Mouse (Mus musculus) forebrain, embryonic 12.5 days (tissue): Measurements from ENCODE around the gene Ambp. TPM values are rescaled to one million over a fixed set of nuclear protein-coding genes. Genes with fewer than 3 reads are reported as not detected.
A peak's percentile ranks its signal among the peaks of the same experiment; 100 is the strongest.

Experiments
- ATAC-seq: fragments of 200-750 bp; cut with Nextera tagmentation; 2 replicates; pipeline ENCODE4 v1.8.0; 2017; ENCODE audit warnings: moderate TSS enrichment; ENCODE audit not compliant: low FRiP score
- H3K27ac ChIP-seq: fragments of 300-500 bp; sonication (generic); 2 replicates; pipeline ENCODE4 v1.5.1; 2016; ENCODE audit warnings: mild to moderate bottlenecking
- H3K27me3 ChIP-seq: fragments of 300-500 bp; sonication (generic); 2 replicates; pipeline ENCODE4 v1.6.1; 2016; ENCODE audit warnings: mild to moderate bottlenecking
- H3K36me3 ChIP-seq: fragments of 300-500 bp; sonication (generic); replicated peaks from 2 replicates; pipeline ENCODE4 v1.6.1; 2016; ENCODE audit warnings: mild to moderate bottlenecking
- H3K4me1 ChIP-seq: fragments of 300-500 bp; sonication (generic); 2 replicates; pipeline ENCODE4 v1.6.1; 2016
- H3K4me2 ChIP-seq: fragments of 300-500 bp; sonication (generic); 2 replicates; pipeline ENCODE4 v1.6.1; 2016; ENCODE audit warnings: mild to moderate bottlenecking, moderate library complexity
- H3K4me3 ChIP-seq: fragments of 300-500 bp; sonication (generic); replicated peaks from 2 replicates; pipeline ENCODE4 v1.5.1; 2016; ENCODE audit warnings: mild to moderate bottlenecking
- H3K9ac ChIP-seq: fragments of 300-500 bp; sonication (generic); 2 replicates; pipeline ENCODE4 v1.6.1; 2016; ENCODE audit warnings: mild to moderate bottlenecking
- H3K9me3 ChIP-seq: fragments of 300-500 bp; sonication (generic); 2 replicates; pipeline ENCODE4 v1.6.1; 2016
- WGBS: fragments of 180-500 bp; shearing (Covaris S2); methylation state at CpG from one replicate; pipeline ENCODE4 v1.1.7; 2016; 5-methylcytosine and 5-hydroxymethylcytosine counted together
- polyA plus RNA-seq: library from polyadenylated mRNA; unstranded; fragments of >200 nt; fragmentation: Nextera tagmentation; extraction: Ambion mirVana; gene quantifications from 2 replicates; pipeline ENCODE4 v1.2.1, GENCODE M21; 2016

Ambp gene
- polyA plus RNA-seq, result not detected in 2 replicates

GRCm38 (mm10) chr4:63154699-63155098 lies at the start of gene Ambp:
Gene Ambp, minus strand, starts transcription at chr4:63154799.
- Histone ChIP-seq H3K9me3 (no peaks in the 10 kb centered on the region), H3K27ac (no peak within 1 kb of the TSS), H3K36me3 (no peaks in the 10 kb centered on the region), H3K4me1 (no peaks in the 10 kb centered on the region), H3K4me3 (no peak within 1 kb of the TSS), H3K27me3 (no peaks in the 10 kb centered on the region), H3K9ac (no peak within 1 kb of the TSS), H3K4me2 (no peak within 1 kb of the TSS)
- WGBS, result 67% methylated on average over 5 of the region's 5 CpGs
- ATAC-seq, result no peak

GRCm38 (mm10) chr4:63203874-63204273 lies 49.3 kb upstream of the Ambp start:
- WGBS, result 89% methylated on average over 7 of the region's 7 CpGs
- H3K27me3 ChIP-seq, result no peaks in the 10 kb centered on the region
- no peak overlapping the region for H3K4me3 ChIP-seq
- H3K9ac ChIP-seq, result no peak overlapping the region
- H3K9me3 ChIP-seq, result no peaks in the 10 kb centered on the region
- H3K4me1 ChIP-seq, result no peaks in the 10 kb centered on the region
- H3K36me3 ChIP-seq, result no peaks in the 10 kb centered on the region
- no peak overlapping the region for H3K4me2 ChIP-seq
- H3K27ac ChIP-seq, result no peak overlapping the region
- no peak for ATAC-seq

- H3K4me2 ChIP-seq, result no peak overlapping the region
- 91% methylated on average over 5 of the region's 5 CpGs for WGBS
- H3K27me3 ChIP-seq, result no peaks in the 10 kb centered on the region
- no peak overlapping the region for H3K4me3 ChIP-seq
- no peaks in the 10 kb centered on the region for H3K9me3 ChIP-seq
- H3K36me3 ChIP-seq, result no peaks in the 10 kb centered on the region
- no peak overlapping the region for H3K27ac ChIP-seq
- ATAC-seq, result no peak
- no peak overlapping the region for H3K9ac ChIP-seq
- no peaks in the 10 kb centered on the region for H3K4me1 ChIP-seq
These were observed 44.8 kb upstream of the Ambp start for GRCm38 (mm10) chr4:63199366-63199765.

- Histone ChIP-seq H3K4me1 (no peaks in the 10 kb centered on the region), H3K27ac (no peak overlapping the region), H3K4me3 (no peak overlapping the region), H3K9ac (no peak overlapping the region), H3K36me3 (no peaks in the 10 kb centered on the region), H3K9me3 (no peaks in the 10 kb centered on the region), H3K27me3 (no peaks in the 10 kb centered on the region), H3K4me2 (no peak overlapping the region)
- WGBS, result 73% methylated on average over 2 of the region's 2 CpGs
- no peak for ATAC-seq
These were observed 39.8 kb upstream of the Ambp start for GRCm38 (mm10) chr4:63194366-63194765.

- Histone ChIP-seq H3K9me3 (no peaks in the 10 kb centered on the region), H3K9ac (no peak overlapping the region), H3K4me1 (peaks cover 1% of the 10 kb centered on the region), H3K27me3 (no peaks in the 10 kb centered on the region), H3K4me3 (no peak overlapping the region), H3K36me3 (no peaks in the 10 kb centered on the region), H3K4me2 (no peak overlapping the region), H3K27ac (no peak overlapping the region)
- WGBS, result 74% methylated on average over 5 of the region's 5 CpGs
- no peak for ATAC-seq
These were observed 37.0 kb upstream of the Ambp start for GRCm38 (mm10) chr4:63191641-63192040.

GRCm38 (mm10) chr4:63186281-63186870 lies 31.8 kb upstream of the Ambp start:
- 27% methylated on average over 21 of the region's 21 CpGs for WGBS
- no peak overlapping the region for H3K4me3 ChIP-seq
- peak overlapping the region; percentile 19 for H3K4me2 ChIP-seq
- peaks cover 7% of the 10 kb centered on the region for H3K27me3 ChIP-seq
- H3K9ac ChIP-seq, result no peak overlapping the region
- no peak overlapping the region for H3K27ac ChIP-seq
- H3K9me3 ChIP-seq, result no peaks in the 10 kb centered on the region
- peak; percentile 62; the same call in 1 of the 2 replicates for ATAC-seq
- H3K36me3 ChIP-seq, result no peaks in the 10 kb centered on the region
- peaks cover 7% of the 10 kb centered on the region for H3K4me1 ChIP-seq

GRCm38 (mm10) chr4:63181556-63181955 lies 27.0 kb upstream of the Ambp start:
- peaks cover 6% of the 10 kb centered on the region for H3K4me1 ChIP-seq
- no peak overlapping the region for H3K4me2 ChIP-seq
- ATAC-seq, result peak; percentile 81
- no peak overlapping the region for H3K4me3 ChIP-seq
- no peak overlapping the region for H3K9ac ChIP-seq
- no peak overlapping the region for H3K27ac ChIP-seq
- no peaks in the 10 kb centered on the region for H3K36me3 ChIP-seq
- H3K9me3 ChIP-seq, result no peaks in the 10 kb centered on the region
- H3K27me3 ChIP-seq, result peaks cover 7% of the 10 kb centered on the region
- WGBS, result 14% methylated on average over 5 of the region's 5 CpGs

GRCm38 (mm10) chr4:63171969-63172685 lies 17.5 kb upstream of the Ambp start, which contains the start of gene Kif12:
Gene Kif12, minus strand, starts transcription at chr4:63172131.
- Histone ChIP-seq H3K4me1 (no peaks in the 10 kb centered on the region), H3K27me3 (peaks cover 25% of the 10 kb centered on the region), H3K27ac (no peak within 1 kb of the TSS), H3K9me3 (no peaks in the 10 kb centered on the region), H3K4me3 (no peak within 1 kb of the TSS), H3K9ac (no peak within 1 kb of the TSS), H3K36me3 (no peaks in the 10 kb centered on the region), H3K4me2 (no peak within 1 kb of the TSS)
- ATAC-seq, result no peak
- 81% methylated on average over 4 of the region's 4 CpGs for WGBS

GRCm38 (mm10) chr4:63171122-63171521 lies 16.5 kb upstream of the Ambp start:
- WGBS, result 51% methylated on average over 24 of the region's 24 CpGs
- no peaks in the 10 kb centered on the region for H3K4me1 ChIP-seq

GRCm38 (mm10) chr4:63170061-63170460 lies 15.5 kb upstream of the Ambp start:
- Histone ChIP-seq H3K9ac (no peak overlapping the region), H3K36me3 (no peaks in the 10 kb centered on the region), H3K4me1 (no peaks in the 10 kb centered on the region), H3K27me3 (peaks cover 25% of the 10 kb centered on the region), H3K27ac (no peak overlapping the region), H3K9me3 (no peaks in the 10 kb centered on the region), H3K4me2 (no peak overlapping the region), H3K4me3 (no peak overlapping the region)
- ATAC-seq, result no peak
- WGBS, result 91% methylated on average over 4 of the region's 4 CpGs

More at GRCm38 (mm10) chr4:63171122-63171521, 16.5 kb upstream of the Ambp start:
- H3K9me3 ChIP-seq, result no peaks in the 10 kb centered on the region
- no peak overlapping the region for H3K4me3 ChIP-seq
- peaks cover 25% of the 10 kb centered on the region for H3K27me3 ChIP-seq
- H3K9ac ChIP-seq, result no peak overlapping the region
- ATAC-seq, result no peak
- no peaks in the 10 kb centered on the region for H3K36me3 ChIP-seq
- H3K27ac ChIP-seq, result no peak overlapping the region
- H3K4me2 ChIP-seq, result no peak overlapping the region

- Histone ChIP-seq H3K27ac (no peak overlapping the region), H3K9me3 (no peaks in the 10 kb centered on the region), H3K4me2 (no peak overlapping the region), H3K27me3 (peaks cover 12% of the 10 kb centered on the region), H3K9ac (no peak overlapping the region), H3K4me3 (no peak overlapping the region), H3K4me1 (no peaks in the 10 kb centered on the region), H3K36me3 (no peaks in the 10 kb centered on the region)
- 90% methylated on average over 5 of the region's 5 CpGs for WGBS
- ATAC-seq, result no peak
These were observed 11.7 kb upstream of the Ambp start for GRCm38 (mm10) chr4:63166323-63166722.

GRCm38 (mm10) chr4:63165636-63166035 lies 11.0 kb upstream of the Ambp start:
- Histone ChIP-seq H3K27ac (no peak overlapping the region), H3K9ac (no peak overlapping the region), H3K4me3 (no peak overlapping the region), H3K4me1 (no peaks in the 10 kb centered on the region), H3K4me2 (no peak overlapping the region), H3K36me3 (no peaks in the 10 kb centered on the region), H3K9me3 (no peaks in the 10 kb centered on the region), H3K27me3 (peaks cover 5% of the 10 kb centered on the region)
- no peak for ATAC-seq
- 89% methylated on average over 4 of the region's 4 CpGs for WGBS
